Mouse (Mus musculus): ENCODE measurements around the gene Ap2s1. TPM values are rescaled to one million over a fixed set of nuclear protein-coding genes. Genes with fewer than 3 reads are reported as not detected.

Gene Ap2s1
- total RNA-seq (2023) = 10 to 100 TPM; 85.3 to 95.2 TPM

GRCm38 (mm10) chr7:16738073-16738696, at the start of gene Ap2s1:
Gene Ap2s1 (plus strand): TSS chr7:16738410.

GRCm38 (mm10) chr7:16721629-16722028, 16.6 kb upstream of the Ap2s1 start, which contains the start of gene Ceacam9:
Gene Ceacam9 (plus strand): TSS chr7:16721929.

GRCm38 (mm10) chr7:16780825-16781554, 42.8 kb downstream of the Ap2s1 start, which contains the start of gene Slc1a5:
Gene Slc1a5 (plus strand): TSS chr7:16781340.

Other genes with a start within 250 kb of the Ap2s1 start
- gene Arhgap35, start 123.4 kb upstream of the Ap2s1 start, total RNA-seq (2023) = 10 to 100 TPM; 20.5 to 22.0 TPM
- not detected for gene Ceacam15, start 62.7 kb upstream of the Ap2s1 start, total RNA-seq (2023)
- not detected for gene Ceacam9, start 16.5 kb upstream of the Ap2s1 start, total RNA-seq (2023)
- 100 to 1,000 TPM; 137 to 141 TPM for gene Slc1a5, start 42.9 kb downstream of the Ap2s1 start, total RNA-seq (2023)
- 100 to 1,000 TPM; 136 to 150 TPM for gene Strn4, start 77.5 kb downstream of the Ap2s1 start, total RNA-seq (2023)
- 10 to 100 TPM; 23.8 to 28.4 TPM for gene Fkrp, start 78.3 kb downstream of the Ap2s1 start, total RNA-seq (2023)
- gene Prkd2, start 104.5 kb downstream of the Ap2s1 start, total RNA-seq (2023) = 100 to 1,000 TPM; 225 to 233 TPM
- under 1 TPM; 0.29 to 0.56 TPM for gene Dact3, start 136.9 kb downstream of the Ap2s1 start, total RNA-seq (2023)
- not detected for gene Gng8, start 153.4 kb downstream of the Ap2s1 start, total RNA-seq (2023)
- gene Ptgir, start 168.1 kb downstream of the Ap2s1 start, total RNA-seq (2023) = 1 to 10 TPM; 1.5 to 1.9 TPM
- gene Calm3, start 185.7 kb downstream of the Ap2s1 start, total RNA-seq (2023) = 100 to 1,000 TPM; 118 to 124 TPM
- gene Pnmal2, start 206.3 kb downstream of the Ap2s1 start, total RNA-seq (2023) = not detected
- gene Pnmal1, start 221.3 kb downstream of the Ap2s1 start, total RNA-seq (2023) = not detected
- 1 to 10 TPM; 2.7 to 3.4 TPM for gene Gm42372, start 244.7 kb downstream of the Ap2s1 start, total RNA-seq (2023)

Data from T-cell, adult 66 days (primary cell).